Mouse (Mus musculus): ENCODE results near the gene Metap1d. TPM values are rescaled to one million over a fixed set of nuclear protein-coding genes. Genes with fewer than 3 reads are reported as not detected.

The Metap1d gene
- total RNA-seq (2021), result 10 to 100 TPM; 17.5 to 18.8 TPM

DNA sequence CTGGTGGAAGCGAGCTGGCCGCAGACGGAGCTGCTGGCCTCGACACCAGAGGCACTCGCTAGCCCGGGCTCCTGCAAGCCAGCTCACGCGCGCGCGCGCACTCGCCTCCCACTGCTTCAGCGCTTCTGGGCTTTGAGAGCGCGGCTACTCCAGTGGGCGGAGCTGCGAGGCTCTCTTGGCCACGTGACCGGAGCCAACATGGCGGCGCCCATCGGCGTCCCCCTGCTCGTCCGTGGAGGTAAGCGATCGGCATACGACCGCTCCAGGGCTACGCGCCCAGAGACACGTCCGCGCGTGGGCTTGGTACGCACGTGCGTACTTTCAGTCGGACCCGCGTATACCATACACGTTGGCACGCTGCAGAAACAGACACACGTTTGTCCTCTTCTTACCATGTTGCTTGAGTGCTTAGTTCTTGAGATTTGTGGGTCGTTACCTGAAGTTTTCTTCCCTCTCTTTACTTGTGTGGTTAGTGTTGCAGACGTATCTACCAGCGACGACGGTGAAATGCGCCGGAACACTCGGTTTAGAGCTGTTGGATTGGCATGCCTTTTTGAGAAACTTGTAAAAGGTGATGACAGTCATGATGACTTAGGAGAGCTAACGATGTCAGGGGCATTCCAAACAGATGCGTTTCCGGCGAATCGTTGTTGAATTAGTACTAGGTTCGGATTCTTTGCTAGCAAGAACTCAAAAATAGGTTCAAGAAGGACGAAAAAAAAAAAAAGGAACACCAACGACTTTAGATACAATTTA lies at the start of gene Metap1d:
Gene Metap1d (plus strand): TSS at position 116 of the 756 bp plus-strand sequence.
- intact Hi-C loops (cut with DNase I), result no loop called here
- peak; percentile 94 to 97 for DNase-seq (ENCODE audit: extremely low spot score in 1 of 2, low spot score in 2 of 2)

GRCm38 (mm10) chr2:71405613-71406012 lies 47.5 kb upstream of the Metap1d start:
- DNase-seq (ENCODE audit: extremely low spot score in 1 of 2, low spot score in 2 of 2), result no peak
- intact Hi-C loops (cut with DNase I), result no loop called here

- DNase-seq (ENCODE audit: extremely low spot score in 1 of 2, low spot score in 2 of 2), result no peak
- intact Hi-C loops (cut with DNase I), result no loop called here
These were observed 34.3 kb upstream of the Metap1d start for GRCm38 (mm10) chr2:71418760-71419280.

- intact Hi-C loops (cut with DNase I), result no loop called here
- no peak for DNase-seq (ENCODE audit: extremely low spot score in 1 of 2, low spot score in 2 of 2)
These were observed 33.7 kb upstream of the Metap1d start for GRCm38 (mm10) chr2:71419408-71419807.

DNA sequence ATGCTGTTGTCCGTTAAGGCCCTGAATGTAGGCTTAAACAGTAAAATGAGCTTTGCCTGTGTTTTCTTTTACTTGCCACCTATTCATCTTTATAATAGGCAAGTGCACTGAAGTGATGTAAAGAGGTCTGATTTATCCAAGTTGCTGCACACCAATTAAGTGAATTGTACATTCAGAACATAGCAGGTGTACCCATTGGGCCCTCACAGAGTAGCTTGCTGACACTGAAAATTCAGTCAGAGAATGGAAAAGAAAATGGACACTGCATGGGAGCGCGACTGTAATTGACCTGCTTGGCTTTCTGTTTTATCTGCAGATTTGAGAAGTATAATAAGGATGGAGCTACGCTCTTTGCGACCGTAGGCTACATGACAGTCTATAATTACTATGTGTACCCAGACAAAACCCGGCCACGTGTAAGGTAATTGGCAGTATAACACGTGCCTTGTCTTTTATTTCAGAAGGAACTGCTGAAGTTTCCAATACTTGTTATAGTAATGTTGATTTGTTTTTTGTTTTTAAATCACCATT lies 32.1 kb upstream of the Metap1d start:
- intact Hi-C loops (cut with DNase I), result no loop called here
- DNase-seq (ENCODE audit: extremely low spot score in 1 of 2, low spot score in 2 of 2), result no peak

- DNase-seq (ENCODE audit: extremely low spot score in 1 of 2, low spot score in 2 of 2), result no peak
- intact Hi-C loops (cut with DNase I), result no loop called here
These were observed 28.5 kb upstream of the Metap1d start for GRCm38 (mm10) chr2:71424545-71424944.

DNA sequence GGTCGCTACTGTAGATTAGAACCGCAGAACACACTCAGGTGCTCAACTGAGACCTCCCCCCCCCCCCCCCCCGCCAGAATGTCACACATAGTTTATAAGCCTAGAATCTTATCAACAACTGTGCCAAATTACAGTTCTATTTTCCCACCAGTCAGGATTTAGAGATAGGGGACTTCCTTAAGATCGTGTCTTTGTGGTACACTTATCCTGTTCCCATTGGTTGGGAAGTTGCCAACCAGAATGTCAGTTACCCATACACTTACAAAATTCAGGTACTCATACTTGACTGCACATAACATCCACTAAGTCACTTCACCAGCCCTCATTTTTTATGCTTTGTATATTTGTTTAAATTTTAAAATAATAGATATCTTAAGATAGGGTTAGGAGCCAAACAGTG lies 17.6 kb upstream of the Metap1d start:
- intact Hi-C loops (cut with DNase I), result no loop called here

DNA sequence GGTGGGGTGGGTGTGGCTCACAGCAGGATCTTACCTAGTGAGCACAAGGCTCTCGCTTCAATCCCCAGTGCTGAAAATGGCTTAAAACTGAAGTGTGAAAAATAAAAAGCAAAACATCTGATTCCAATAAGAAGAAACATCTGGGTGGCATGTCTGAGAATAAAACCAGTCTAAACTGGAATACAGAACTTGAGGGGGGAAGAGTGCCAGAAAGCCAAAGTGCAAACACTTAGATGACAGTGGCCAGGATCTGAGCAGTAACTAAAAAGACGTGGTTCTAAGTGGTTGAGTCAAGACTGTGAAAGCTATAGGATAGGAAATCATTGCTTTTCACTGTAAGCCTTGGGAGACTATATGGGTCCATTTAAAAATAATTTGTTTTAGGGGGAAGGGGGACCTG lies 9.7 kb upstream of the Metap1d start:
- intact Hi-C loops (cut with DNase I), result no loop called here
- DNase-seq (ENCODE audit: extremely low spot score in 1 of 2, low spot score in 2 of 2), result no peak

More for the DNA sequence above, 17.6 kb upstream of the Metap1d start:
- no peak for DNase-seq (ENCODE audit: extremely low spot score in 1 of 2, low spot score in 2 of 2)

DNA sequence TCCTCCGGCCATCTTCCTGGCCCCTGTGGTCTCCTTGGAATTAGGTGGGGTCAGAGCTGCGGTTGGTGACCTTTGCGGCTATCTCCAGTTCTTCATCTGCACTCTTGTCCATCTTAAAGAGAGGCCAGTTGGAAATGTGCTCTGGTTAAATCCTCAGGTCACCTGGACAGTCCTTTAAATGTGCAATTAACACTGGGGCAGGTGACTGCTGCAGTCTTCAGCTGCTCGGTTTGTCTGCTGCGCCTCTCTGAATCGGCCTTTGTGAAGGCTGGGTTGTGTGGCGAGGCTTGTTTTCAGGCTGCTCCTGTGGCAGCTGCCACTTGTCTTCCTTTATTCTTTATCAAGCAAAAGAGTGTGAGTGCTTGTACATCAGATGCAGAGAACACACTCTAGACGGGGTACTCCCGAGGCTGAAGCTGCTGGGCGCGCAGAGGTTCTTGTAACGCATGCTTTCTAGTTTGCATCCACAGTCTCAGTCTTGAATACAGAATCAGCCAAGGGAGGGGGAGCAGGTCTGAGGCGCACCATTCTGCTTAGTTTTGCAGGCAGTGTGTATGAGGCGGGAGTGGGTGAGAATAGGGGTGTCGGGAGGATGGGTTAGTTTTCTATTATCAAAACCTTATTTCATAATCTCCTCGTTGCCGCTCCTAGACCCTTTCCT lies 7.4 kb upstream of the Metap1d start:
- no peak for DNase-seq (ENCODE audit: extremely low spot score in 1 of 2, low spot score in 2 of 2)
- intact Hi-C loops (cut with DNase I), result no loop called here

- intact Hi-C loops (cut with DNase I), result no loop called here
These were observed 3.5 kb upstream of the Metap1d start for GRCm38 (mm10) chr2:71449604-71450003.

GRCm38 (mm10) chr2:71451761-71452160 lies 1.3 kb upstream of the Metap1d start:
- no peak for DNase-seq (ENCODE audit: extremely low spot score in 1 of 2, low spot score in 2 of 2)
- intact Hi-C loops (cut with DNase I), result no loop called here

More at GRCm38 (mm10) chr2:71449604-71450003, 3.5 kb upstream of the Metap1d start:
- DNase-seq (ENCODE audit: extremely low spot score in 1 of 2, low spot score in 2 of 2), result no peak

DNA sequence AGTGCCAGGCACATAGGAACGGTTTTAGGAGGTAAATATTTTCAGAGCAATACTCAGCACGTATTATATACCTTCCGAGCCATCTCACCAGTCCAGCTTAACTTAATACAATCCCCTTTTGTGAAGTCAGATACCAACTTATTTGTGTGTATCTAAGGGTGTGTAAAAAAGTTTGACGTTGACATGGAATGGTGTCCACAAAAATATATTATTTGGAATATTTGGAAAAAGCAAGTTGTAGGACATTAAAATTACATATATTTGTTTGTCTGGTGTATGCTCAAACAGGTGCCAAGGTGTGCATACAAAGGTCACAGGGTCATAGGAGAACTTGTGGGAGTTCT lies 813 bp downstream of the Metap1d start:
- intact Hi-C loops (cut with DNase I), result no loop called here
- DNase-seq (ENCODE audit: extremely low spot score in 1 of 2, low spot score in 2 of 2), result no peak

DNA sequence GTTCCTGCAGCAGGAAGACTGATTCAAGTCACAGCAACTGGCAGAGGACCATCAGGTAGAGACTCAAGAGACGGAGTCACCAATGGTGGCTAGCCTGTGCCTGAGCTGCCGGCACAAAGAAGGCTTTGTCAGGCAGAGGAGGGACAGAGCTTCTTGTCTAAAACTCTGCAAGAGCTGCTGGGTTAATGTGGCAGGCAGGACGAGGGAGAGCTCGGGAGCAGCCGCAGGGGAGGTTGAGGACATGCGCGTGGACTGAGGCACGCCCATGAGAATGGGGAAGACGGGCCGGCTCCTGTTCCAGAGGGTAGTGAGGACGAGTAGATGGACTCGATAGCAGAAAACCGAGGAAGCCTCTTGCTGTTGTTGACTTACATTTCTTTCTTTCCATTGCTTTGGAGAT lies 5.5 kb downstream of the Metap1d start:
- intact Hi-C loops (cut with DNase I), result no loop called here
- DNase-seq (ENCODE audit: extremely low spot score in 1 of 2, low spot score in 2 of 2), result no peak

DNA sequence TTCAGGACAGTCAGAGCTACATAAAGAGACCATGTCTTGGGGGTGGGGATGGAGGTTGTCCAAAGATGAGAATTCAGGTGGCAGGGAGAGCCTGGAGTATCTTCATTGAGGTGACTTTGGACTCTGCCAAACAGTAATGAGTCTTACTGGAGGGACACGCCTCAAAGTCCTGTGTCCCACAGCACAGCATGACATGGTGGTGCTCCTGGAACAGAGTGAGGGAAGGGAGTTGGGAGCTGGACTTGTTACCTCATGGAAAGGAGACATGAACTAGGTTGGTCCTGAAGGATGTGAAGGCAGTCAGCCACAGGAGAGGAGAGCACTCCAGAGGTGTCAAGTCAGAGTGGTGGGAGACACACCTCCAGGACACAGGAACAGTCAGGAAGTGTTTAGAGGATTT lies 6.6 kb downstream of the Metap1d start:
- intact Hi-C loops (cut with DNase I), result no loop called here
- DNase-seq (ENCODE audit: extremely low spot score in 1 of 2, low spot score in 2 of 2), result no peak

- intact Hi-C loops (cut with DNase I), result no loop called here
- no peak for DNase-seq (ENCODE audit: extremely low spot score in 1 of 2, low spot score in 2 of 2)
These were observed 8.1 kb downstream of the Metap1d start for GRCm38 (mm10) chr2:71461139-71461538.

- no peak for DNase-seq (ENCODE audit: extremely low spot score in 1 of 2, low spot score in 2 of 2)
- intact Hi-C loops (cut with DNase I), result no loop called here
These were observed 8.5 kb downstream of the Metap1d start for GRCm38 (mm10) chr2:71461589-71461988.

- no peak for DNase-seq (ENCODE audit: extremely low spot score in 1 of 2, low spot score in 2 of 2)
These were observed 9.0 kb downstream of the Metap1d start for GRCm38 (mm10) chr2:71462066-71462465.

DNA sequence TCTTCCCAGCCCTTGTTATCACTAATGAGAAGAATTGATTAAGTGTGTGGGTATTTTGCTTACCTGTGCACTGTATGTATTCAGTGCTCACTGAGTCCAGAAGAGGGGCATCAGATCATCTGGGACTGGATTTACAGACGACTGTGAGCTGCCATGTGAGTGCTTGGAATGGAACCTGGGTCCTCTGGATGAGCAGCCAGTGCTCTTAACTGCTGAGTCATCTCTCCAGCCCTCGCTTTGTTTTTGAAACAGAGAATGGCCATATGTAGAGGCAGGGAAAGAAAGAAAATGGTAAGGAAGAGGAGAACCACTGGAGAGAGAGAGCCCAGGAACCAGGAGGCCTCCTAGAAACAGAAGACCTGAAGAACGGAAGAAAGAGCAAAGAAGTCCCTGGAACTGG lies 9.5 kb downstream of the Metap1d start:
- intact Hi-C loops (cut with DNase I), result no loop called here

More at GRCm38 (mm10) chr2:71462066-71462465, 9.0 kb downstream of the Metap1d start:
- intact Hi-C loops (cut with DNase I), result no loop called here

DNA sequence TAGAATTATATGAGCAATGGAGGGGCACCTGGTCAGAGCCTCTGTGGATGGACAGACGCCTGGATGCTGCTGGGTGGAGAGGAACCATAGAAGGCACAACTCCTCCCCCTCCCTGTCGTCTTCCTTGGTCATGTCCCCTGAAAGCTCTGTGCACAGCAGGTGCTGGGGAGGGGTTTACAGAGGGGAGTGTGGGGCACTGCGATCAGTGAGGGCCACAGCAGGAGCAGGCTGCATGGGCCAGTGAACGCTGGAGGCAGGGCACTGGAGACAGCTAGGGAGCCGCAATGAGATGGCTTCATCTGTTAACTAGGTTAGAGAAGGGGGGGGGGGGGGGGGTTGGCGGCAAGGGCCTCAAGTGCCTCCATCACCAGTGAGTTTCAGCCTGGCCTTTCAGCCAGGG lies 13.0 kb downstream of the Metap1d start:
- intact Hi-C loops (cut with DNase I), result no loop called here
- no peak for DNase-seq (ENCODE audit: extremely low spot score in 1 of 2, low spot score in 2 of 2)

More for the DNA sequence above, 9.5 kb downstream of the Metap1d start:
- no peak for DNase-seq (ENCODE audit: extremely low spot score in 1 of 2, low spot score in 2 of 2)

- no peak for DNase-seq (ENCODE audit: extremely low spot score in 1 of 2, low spot score in 2 of 2)
- intact Hi-C loops (cut with DNase I), result no loop called here
These were observed 13.9 kb downstream of the Metap1d start for GRCm38 (mm10) chr2:71466861-71467450.
